Mouse (Mus musculus) C2C12 (cell line): Measurements from ENCODE around the gene Klhl7.
A peak's percentile ranks its signal among the peaks of the same experiment; 100 is the strongest.

Experiments
- CEBPB ChIP-seq: IDR thresholded peaks from one replicate; pipeline ENCODE4 v1.6.1; 2011; ENCODE audit warnings: low read depth, mild to moderate bottlenecking, control low read depth, moderate library complexity
- CTCF ChIP-seq: IDR thresholded peaks from one replicate; pipeline ENCODE4 v1.5.1; 2011; ENCODE audit not compliant: control insufficient read depth, insufficient read depth, insufficient read length
- FOSL1 ChIP-seq: IDR thresholded peaks from one replicate; pipeline ENCODE4 v1.8.0; 2011; ENCODE audit warnings: mild to moderate bottlenecking, low read length; ENCODE audit not compliant: poor library complexity, insufficient read depth, severe bottlenecking
- MAX ChIP-seq: IDR thresholded peaks from one replicate; pipeline ENCODE4 v1.6.1; 2011; ENCODE audit warnings: mild to moderate bottlenecking, control low read depth
- MYOD1 ChIP-seq: IDR thresholded peaks from one replicate; pipeline ENCODE4 v1.6.1; 2011; ENCODE audit warnings: low read depth; ENCODE audit not compliant: control insufficient read depth, insufficient read length
- MYOG ChIP-seq: IDR thresholded peaks from one replicate; pipeline ENCODE4 v1.6.1; 2011; ENCODE audit not compliant: control insufficient read depth, insufficient read length; ENCODE audit errors: extremely low read depth
- USF1 ChIP-seq: IDR thresholded peaks from one replicate; pipeline ENCODE4 v1.6.1; 2011; ENCODE audit warnings: low read depth, mild to moderate bottlenecking, control low read depth, moderate library complexity

DNA sequence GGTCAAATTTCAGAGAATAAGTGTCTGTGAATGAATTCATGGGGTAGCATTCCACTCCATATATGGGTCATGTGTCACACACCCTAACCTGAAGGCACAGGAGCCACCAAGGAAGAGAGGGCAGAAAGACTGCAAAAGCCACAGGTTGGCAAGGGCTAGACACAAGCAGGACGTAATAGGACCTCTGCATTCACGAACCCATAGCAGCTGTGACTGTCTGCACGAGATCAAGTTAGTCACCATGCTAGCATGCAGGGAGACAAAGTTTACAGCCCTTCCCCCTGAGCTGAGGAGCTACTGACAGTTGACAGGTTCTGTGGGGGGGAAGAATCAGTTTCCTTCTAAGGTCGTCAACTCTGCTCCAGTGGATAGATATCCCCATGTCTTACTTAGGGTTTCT is 36.9 kb upstream of the Klhl7 start:
- TF ChIP-seq CTCF, result no peak
- peak; percentile 59 for TF ChIP-seq MYOD1
- no peak for TF ChIP-seq MAX
- TF ChIP-seq USF1, result no peak
- TF ChIP-seq MYOG, result no peak
- no peak for TF ChIP-seq CEBPB
- no peak for TF ChIP-seq FOSL1
